Mouse (Mus musculus) embryo, embryonic 10 days (tissue): ENCODE results near the gene Hinfp.
"Not testable (repeated sequence)": the region's sequence is repeated elsewhere in the genome, so short reads cannot be mapped to it uniquely, and the experiment has no call there.

Source experiments
- DNase-seq: peaks from one replicate; pipeline ENCODE4 v3.0.0-alpha.2; 2015; ENCODE audit warnings: low spot score

The Hinfp gene

DNA sequence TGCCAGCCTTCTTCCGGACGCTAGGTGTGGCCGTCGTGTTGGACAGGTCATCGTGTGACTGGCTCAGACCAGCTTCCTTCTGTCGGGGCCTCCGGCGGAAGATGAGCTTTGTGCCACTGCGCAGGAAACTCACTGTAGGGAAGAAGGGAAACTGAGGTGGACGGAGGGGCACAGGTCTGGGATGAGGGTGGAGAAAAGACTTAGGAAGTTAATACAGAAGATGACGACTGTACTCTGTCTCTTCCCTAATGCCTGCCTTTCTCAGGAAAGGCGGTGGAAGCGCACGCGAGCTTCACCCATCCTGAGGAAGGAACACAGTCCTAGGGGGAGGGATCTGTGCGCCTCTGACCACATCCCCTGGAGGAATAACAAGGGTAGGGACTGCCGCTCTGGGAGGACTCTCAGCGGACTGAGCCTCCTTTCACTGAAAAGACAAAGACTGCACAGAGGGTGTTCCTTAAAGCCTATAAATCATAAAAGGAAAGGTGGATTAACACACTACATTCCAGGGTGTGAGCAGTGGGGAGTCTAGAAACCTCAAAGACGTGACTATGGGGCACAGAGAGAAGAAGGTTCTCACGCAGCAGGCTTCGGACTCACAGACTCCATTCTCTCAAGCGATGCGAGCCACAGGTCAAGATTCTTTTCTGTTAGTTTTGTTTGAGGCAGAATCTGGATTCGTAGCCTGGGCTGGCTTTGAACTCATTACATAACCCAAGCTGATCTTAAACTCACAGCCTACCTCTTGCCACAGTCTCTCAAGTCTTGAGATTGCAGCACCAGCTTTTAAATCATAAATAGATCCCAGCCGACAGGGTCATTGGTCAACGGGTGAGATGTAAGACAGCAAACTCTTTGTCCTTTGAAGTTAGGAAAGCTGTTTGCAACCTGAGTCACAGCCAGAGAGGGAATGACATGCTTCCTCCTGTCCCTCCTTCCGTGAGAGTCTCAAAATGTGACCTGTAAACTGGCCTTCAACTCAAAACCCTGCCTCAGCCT is 6.0 kb upstream of the Hinfp start:
- peak; percentile 63 for DNase-seq

DNA sequence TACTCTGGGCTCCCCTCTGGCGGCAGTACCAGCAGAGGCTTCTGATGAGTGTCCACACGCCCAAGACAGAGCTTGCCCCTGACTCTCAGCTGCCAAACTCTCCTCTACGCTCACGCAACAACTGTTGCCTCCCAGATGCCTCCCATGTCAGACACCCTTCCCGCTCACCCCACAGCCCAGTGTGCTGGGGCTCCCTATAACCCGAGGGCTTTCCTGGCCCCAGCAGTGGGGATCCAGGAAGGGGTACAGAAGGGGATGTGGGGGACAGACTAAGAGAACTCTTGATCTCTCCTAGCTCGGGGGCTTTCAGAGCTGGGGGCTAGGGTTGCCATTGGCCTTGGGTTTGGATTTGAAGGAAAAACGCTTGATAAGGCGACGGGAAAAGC is 5.3 kb upstream of the Hinfp start:
- no peak for DNase-seq

DNA sequence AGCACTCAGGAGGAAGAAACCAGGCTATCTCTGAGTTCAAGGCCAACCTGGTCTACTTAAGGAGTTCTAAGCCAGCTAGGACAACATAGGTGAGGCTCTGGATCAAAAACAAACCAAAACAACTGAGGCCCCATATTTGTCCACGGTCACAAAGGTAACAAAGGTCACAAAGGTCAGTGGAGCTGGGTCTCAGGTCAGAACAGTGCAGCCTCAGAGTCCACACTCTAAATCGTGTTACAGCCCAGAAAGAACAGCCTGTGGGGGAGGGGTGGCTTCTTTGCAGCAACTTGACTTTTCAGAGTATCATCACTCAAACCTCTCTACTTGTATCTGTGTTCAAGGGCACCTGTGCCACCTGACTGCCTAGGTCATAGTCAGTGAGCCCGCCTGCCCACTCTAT is 4.3 kb upstream of the Hinfp start:
- DNase-seq: no peak

DNA sequence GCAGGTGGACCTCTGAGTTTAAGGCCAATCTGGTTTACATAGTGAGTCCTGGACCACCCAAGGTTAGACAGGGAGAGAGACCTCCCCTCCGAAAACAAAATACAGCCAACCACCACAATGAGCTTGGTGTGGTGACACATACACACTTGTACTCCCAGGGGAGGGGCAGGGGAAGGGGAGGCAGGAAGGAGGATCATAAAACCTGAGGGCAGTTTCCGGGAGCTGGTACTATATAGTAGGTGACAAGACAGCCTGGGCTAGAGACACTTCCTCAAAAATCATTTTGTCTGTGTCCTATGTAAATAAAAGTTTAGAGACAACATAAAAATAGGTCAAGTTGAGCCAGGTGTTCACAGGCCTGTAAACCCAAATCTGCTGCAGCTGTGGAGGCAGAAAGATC is 1.8 kb upstream of the Hinfp start:
- no peak for DNase-seq

DNA sequence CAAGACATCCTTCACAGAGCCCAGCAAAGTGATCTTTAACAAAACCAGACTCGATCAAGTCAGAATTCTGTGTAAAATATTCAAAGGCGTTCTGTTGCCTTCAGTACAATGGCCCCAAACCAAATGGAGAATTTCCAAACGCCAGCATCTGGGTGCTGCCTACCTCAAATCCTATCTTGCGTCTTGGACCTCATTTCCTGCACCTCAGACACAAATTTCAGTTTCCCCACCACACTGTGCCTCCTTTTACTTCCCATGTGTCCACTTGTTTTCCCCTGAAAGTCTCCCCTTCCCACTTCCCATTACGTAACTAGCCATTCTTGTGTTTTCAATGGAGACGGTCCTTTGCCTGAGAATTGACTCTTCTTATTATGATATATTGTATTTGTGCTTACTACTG is 1.1 kb upstream of the Hinfp start:
- DNase-seq: no peak

DNA sequence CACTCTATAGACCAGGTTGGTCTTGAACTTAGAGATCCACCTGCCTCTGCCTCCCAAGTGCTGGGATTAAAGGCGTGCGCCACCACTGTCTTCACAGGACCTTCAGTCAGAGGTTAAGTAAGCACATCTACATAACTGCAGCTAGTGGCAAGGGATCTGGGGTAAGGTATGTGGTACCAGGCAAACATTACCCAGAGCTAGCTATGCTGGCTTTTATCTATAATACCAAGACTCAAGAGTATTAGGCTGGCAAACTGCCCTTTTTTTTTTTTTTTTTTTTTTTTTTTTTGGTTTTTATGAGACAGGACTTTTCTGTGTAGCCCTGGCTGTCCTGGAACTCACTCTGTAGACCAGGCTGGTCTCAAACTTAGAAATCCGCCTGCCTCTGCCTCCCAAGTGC is 5.5 kb downstream of the Hinfp start:
- not testable (repeated sequence) for DNase-seq

DNA sequence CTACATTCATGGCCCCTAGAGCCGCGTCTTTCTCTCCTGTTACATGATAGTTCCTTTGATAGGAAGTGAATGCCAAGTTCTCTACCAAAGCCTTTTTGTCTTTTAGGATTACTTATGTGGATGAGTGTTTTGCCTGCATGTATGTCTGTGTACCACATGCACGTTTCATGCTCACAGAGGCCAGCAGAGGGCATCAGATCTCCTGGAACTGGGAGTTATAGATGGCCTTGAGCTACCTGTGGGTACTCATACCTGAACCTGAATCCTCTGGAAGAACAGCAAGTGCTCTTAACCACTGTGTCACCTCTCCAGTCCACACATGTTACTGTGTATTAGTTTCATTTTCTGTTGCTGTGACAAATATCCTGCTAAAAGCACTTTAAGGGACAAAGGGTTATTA is 13.0 kb downstream of the Hinfp start:
- peak; percentile 71 for DNase-seq

DNA sequence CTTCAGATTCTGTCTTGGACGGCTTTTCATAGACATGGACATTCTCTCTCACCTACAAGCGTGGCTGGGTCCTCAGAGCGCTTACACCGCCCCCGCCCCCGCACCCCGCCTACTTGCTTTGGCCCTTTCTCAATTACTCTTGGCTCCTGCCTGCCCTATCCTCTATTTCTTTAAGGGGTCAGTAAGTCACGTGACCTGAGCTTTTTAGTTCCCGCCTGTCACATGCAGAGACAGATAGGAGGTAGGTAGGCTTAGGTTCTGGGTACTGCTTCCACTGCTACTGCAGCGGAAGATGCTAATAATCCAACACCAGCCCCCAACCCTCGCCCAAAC is 16.5 kb downstream of the Hinfp start:
- peak; percentile 47 for DNase-seq

DNA sequence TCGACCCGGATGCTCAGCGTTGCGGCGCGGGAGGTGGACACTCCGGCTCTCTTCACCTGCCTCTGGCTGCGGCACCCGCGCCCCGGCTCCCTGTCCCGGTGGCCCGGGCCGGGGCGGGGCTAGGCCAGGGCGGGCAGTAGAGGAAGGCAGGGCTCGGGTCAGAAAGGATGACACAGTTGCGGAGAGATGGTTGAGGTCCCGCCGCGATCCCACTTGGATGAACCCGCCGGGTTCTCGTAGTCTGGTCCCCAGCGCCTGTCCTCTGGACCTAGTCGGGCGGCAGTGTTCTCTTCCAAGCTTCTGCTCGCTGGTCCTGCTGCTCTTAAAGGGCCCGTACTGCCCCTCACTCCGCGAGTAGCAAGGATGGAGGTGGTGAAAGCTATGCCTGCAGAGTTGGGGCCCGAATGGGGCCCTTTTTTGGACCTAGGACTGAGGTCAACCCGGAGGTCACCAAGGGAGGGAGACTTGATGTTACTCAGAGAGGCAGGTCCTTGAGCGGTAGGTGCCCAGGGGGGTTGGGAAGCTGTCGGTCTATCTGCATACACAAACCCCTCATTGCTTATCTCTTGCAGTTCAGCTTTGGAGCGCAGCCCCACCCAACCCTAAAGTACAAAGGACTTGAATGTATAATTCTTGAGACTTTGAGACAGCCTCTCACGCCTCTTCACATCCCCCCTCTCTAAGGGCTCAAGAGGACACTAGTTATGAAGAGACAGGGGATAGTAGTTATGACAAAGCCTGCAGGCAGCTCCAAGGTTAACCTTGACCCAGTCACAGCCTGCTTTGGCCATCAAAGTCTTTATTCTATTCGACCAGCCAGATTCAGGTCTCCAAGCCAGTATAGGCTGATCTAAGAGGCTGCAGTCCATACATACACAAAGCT is 17.2 kb downstream of the Hinfp start, which contains the start of gene Abcg4:
Abcg4 (minus strand) TSS at position 540 of the 883 bp plus-strand sequence.
- DNase-seq: peak; percentile 51

DNA sequence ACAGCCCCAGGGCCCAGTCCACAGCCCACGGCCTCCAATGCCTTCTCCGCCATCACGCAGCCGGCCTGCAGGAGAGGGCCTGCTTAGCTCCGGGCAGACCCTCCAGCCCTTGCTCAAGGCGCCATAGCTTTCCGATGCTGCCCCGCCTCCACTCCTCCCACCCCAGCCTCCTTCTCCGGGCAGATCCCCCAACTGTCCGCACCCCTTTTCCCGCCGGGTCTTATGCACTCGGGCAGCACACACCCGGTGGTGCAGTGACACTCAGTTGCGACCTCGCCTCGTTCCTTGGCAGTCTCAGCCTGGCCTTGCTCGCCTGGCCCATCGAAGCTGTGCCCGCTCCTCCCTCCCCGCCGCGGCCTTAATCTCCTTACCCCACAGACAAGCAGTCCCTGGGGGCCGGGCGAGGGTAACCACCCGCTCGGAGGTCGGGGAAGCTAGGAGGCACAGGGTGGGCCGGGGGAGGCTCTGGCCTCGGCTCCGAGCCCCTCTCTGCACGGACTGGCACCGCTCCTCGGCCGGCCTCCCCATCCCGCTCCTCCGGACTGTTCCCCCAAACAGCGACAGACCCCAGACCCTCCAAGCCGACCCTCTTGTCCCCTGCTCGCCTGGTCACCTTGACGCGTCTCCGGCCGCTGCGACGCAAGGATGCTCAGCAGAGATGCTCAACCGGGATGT is 17.9 kb downstream of the Hinfp start:
- DNase-seq: peak; percentile 62

DNA sequence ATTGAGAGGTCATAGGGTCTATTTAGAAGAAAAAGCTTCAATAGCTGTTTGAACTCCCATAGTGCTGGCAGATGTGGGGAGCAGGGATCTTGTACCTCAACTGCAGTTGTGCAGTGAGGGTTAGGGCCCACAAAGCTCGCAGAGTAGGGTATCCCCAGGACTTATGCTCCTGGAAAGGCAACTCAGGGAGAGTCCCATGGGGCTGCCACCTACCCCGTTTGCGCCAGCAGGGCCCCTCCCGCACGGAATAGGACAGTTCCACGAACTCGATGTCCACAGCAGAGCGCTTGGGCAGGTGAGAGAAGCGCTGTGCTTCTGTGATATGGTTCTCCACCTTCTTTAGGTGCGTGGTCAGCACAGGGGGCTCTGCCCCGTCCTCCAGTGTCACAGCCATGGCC is 18.5 kb downstream of the Hinfp start:
- DNase-seq: no peak

DNA sequence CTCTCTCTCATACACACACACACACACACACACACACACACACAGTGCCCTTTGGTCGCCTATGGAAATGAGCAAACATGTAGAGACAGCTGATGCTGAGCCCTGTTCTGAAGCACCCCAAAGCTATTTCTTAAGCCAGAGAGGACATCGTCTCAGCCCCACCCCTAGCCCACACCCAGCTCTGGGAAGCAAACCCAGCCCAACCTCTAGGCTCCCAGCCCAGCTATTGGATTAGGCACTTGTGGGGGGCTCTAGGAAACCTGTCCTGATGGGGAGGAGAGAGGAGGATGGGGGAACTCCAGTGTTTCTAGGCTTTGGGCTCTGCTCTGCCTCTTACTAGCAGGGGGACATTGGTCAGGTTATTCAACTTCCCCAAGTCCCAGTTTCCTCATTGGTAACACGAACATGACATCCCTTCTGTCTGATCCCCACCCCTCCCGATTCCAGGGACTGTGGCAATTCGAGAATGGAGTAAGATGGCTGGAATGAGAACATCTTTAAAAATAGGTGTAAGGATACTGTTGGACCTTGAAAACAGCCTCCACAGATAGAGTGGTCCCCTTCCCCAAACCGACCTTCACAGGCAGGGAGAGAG is 19.1 kb downstream of the Hinfp start:
- no peak for DNase-seq

DNA sequence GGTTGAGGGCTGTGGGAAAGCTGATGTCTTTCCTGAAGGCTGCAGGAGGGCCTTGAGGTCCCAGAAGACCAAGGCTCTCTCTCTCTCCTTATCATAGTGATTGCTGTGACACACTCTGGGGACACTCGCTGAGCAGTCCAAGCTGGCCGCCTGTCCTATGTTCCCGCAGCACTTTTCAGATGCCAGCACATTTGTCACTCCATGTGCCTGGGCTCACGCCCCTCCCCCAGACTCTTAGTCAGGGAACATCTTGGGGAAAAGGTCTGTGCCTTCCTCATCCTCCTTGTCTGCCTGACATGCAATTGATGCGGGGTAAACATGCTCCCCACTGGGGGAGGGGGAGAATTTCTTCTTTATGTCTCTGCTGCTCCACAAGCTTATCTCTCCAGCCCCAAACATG is 22.3 kb downstream of the Hinfp start:
- no peak for DNase-seq

DNA sequence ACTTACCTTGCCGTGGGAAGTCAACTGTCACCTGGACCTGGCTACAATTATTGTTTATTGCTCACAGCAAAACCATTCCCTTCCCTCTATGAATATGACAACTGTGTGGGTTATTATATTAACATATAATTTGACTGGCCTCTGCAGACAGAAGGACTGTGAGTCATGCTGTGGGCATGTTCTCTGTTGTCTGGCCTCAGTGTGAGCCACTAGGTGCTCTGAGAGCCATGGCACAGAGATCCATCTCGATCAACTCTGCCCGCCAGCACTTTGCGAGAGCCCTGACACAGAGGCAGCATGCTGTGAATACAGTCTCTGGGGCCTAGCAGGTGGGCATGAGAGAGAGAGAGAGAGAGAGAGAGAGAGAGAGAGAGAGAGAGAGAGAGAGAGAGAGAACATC is 35.5 kb downstream of the Hinfp start:
- DNase-seq: no peak

DNA sequence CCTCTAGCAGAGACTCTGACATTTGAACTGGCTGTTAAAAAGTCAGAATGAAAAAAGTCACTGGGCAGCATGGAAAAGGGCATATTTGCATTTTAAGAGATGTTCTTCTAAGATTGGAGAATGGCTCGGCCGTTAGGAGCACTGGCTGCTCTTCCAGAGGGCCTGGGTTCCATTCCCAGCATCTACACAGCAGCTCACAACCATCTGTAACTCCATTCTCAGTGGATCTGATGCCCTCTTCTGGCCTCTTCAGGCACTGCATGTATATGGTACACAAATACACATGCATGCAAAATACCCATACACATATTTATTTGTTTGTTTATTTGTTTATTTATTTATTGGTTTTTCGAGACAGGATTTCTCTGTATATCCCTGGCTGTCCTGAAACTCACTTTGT is 36.4 kb downstream of the Hinfp start:
- DNase-seq: no peak

DNA sequence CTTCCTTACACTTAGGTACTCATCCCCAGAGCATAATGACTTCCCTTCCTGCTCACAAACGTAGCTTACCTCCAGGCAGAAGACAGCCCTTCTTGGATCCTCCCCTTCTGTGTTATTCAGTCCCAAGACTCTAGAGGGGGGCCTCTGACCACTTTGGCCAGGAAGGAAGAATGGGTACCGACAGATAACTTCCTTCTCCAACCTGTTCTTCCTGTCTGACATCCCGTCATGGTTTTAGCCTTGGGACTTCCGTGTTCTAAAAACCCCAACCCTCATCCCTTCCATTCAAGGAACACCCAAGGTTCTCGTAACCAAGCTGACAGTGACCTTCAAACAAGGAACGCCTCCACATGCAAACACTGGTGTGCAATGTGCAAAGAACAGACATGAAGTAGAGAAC is 37.0 kb downstream of the Hinfp start, which contains the start of gene Nlrx1:
Nlrx1 (minus strand) TSS at position 168 of the 400 bp plus-strand sequence.
- DNase-seq: no peak

DNA sequence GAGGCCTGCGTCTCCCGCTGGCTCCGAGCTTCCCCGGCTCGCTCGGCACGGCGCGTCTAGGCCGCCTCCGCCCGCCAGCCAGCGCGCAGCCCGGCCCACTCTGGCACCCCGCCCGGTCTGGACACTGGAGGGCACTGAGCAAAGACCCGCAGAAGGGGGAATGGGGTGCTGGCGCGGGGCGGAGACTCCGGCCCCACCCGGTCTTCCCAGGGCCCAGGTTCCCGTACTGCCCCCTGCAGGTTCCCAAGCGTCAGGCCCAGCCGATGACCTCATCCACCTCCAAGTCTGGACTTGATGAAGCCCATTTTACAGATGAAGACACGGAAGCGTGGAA is 37.5 kb downstream of the Hinfp start:
- peak; percentile 78 for DNase-seq

DNA sequence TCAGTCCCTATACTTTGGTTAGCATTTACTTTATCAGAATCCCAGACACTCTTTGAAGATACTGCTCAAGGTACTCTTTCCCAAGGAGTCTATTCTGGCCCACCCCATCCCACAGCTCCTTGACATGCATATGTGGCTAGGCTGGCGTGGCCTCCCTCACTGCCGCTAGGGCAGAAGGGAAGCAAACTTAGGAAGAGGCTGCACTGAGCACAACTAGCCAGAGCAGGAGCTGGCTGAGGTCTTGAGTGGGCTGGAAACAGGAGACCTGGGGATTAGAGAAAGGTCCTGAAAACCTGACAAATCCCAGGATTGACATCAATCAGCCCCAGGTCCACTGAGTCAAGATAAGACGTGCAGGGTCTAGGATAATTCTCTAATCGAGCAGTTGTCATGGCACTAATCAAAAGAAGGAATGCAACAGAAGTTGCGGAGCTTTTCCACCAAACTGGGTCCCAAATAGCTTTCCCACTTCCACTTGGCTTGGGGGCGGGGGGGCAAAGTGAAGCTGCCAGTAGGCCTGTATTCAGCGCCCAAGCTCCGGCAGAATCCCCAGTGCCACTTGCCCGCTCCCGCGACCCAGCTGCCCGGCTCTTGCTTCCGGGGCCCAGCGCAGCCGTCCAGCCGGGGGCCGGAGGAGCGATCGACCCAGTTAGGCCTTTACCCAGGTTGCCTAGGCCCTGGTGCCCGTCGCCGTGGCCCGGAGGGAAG is 38.0 kb downstream of the Hinfp start:
- DNase-seq: peak; percentile 61

DNA sequence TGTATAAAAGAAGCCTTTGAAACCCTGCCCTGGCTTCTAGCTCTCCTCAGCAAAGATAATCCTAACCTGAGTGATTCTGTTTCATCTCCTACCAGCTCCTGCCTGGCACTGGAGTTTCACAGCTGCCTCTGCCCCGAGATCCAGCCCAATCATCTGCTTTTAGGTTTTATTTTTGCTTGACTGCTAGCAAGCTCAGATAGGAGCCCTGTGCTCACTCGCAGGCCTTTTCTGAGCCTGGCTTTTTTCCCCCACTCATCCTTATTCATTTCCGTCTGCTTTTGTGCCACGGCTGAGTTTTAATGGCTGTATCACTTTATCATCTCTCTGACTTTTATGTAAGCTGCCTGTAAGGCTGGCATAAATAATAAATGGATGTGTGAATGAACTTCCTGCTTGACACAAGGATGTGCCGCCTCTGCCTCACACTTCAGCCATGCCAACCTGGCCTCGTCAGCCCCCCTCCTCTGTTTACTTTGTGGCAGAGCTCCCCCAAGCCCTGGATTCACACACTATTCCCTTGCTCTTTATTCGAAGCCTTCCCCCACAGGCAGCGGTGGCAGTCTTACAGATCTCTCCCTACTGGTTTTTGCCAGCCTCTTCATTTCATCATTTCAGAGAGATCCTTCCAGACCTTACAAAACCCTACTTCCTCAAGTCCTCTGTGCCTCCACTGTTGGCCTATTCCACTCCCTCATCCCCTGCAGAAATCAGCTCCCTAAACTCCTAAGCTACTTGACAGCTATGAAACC is 38.8 kb downstream of the Hinfp start:
- DNase-seq: no peak

DNA sequence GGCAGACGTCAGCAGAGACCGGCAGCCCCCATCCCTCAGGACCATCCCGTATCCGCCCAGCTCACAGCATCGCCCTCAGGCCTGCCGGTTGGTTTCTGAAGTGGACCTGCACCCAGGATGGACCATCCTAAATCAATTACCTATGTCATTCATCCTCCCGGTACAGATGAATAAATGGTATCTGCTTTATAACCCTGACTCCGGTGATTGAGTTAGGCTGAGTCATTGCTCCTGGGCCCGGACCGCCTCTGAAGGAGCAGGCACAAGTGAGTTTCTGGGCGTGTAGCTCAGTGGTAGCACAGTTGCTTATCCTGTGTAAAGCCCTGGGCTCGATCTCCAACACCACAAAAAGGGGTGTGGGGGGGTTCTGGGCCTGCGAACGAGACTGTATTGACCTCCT is 44.1 kb downstream of the Hinfp start:
- DNase-seq: no peak

DNA sequence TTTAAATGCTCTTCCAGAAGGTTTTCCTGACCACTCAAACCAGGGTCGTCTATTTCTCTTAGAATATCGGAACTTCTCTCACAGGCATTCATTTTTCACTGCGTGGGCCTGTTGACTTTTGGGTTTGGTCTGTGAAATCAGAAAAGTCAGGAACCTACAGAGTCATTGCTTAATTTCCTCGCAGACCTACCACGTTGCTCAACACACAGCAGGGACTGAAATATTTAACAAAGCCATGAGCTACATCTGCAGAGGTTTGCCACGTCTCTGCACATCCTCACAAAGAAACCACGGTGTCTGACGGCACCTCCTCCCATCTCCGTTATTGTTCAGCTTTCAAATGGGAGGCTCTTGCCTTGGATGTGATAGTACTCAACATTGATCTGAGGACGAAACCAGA is 46.5 kb downstream of the Hinfp start:
- DNase-seq: no peak
